Mouse (Mus musculus): ENCODE measurements around the gene Fzd2.
"Not testable (repeated sequence)": the region's sequence is repeated elsewhere in the genome, so short reads cannot be mapped to it uniquely, and the experiment has no call there.

Fzd2 gene

DNA sequence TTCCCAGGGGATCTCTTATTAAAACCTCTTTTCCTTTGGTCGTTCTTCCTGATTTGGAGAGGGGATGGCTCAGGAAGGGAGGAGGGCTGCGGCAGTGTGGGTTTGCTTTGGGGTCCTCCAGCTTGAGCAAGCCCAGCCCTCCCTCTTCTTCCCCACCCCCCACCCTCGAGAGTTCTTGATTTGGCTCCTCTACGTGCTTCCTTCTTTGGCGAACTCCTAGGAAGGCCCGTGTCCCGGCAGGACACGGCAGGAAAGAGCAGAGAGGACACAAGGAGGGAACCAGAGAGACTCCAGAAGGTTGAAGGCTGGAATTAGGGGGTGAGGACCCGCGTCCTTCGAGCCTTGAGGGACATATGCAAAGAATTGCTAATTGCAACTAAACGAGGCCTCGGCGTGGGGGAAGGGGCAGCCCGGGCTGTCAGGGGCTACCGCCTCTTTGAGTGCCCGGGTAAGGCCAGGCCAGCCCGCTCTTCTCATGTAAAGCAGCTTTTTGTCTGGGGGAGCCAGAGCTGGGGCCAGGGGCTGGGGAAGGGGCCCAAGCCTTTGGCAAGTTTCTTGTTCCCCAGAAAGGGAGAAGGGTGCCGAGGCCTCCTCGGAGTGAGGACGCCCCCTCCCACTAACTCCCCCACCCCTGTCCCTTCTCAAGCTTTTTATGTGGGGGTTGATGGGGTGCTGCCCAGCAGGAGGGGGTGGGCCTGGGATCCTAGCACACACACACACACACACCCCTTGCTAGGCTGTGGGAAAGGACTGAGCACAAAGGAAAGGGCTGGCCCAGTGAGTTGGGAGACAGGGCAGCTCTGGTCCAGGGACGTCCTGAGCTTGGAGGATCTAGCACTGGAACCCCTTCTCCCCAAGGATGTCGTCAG is 24.8 kb upstream of the Fzd2 start, which contains the start of gene Gm11627:
TSS of gene Gm11627 (minus strand) at position 297 of the 869 bp plus-strand sequence.
- ATAC-seq (ENCODE audit: insufficient number of reproducible peaks, low FRiP score, low TSS enrichment): no peak

GRCm38 (mm10) chr11:102580034-102580330 is 24.2 kb upstream of the Fzd2 start:
- no peak for ATAC-seq (ENCODE audit: insufficient number of reproducible peaks, low FRiP score, low TSS enrichment)

GRCm38 (mm10) chr11:102581281-102582015 is 22.7 kb upstream of the Fzd2 start:
- ATAC-seq (ENCODE audit: insufficient number of reproducible peaks, low FRiP score, low TSS enrichment): no peak

DNA sequence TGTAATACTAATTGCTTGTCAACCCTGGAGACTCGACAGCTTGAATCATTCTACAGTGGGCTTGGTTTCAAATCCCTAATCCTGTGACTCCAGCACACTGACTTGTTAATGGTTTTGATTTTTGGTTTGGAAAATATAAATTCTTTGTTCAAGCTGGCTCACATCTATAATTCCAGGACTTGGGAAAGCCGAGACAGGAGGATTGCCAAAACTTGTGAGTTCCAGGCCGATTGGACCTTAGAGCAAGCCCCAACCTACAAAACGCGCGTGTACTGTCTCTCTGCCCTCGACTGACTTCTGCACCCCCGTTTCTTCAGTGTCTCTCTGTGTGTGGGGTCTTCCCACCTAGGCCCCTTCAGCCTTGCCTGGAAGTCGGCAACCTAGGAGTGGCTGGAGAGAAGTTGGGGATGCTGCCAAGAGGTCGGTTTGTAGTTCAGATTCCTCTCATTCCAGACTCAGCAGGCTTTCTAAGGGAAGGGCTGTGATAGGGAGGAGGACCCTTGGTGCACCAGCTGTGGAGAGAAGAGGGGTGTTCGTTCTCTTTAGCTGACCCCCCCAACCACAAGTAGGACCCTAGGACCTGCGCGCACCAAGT is 22.1 kb upstream of the Fzd2 start:
- ATAC-seq (ENCODE audit: insufficient number of reproducible peaks, low FRiP score, low TSS enrichment): no peak

DNA sequence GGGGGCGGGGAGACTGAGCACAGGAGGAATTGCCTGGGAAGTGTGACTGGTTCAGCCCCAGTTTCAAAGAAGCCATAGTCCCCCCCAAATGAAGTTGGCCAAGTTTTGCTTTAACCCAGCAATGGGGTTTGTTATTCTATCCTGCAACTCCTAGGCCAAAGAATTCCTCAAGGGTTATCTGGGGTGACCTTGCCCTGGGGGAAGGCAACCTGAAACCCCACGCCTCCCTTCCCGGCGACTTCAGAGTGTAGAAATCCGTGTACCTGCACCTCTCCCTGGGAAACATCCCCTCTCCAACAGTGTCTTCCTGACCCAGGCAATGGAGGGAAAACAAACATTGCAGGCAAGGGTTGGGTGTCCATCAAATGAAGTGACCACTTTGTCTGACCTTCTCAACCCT is 21.5 kb upstream of the Fzd2 start:
- no peak for ATAC-seq (ENCODE audit: insufficient number of reproducible peaks, low FRiP score, low TSS enrichment)

GRCm38 (mm10) chr11:102586445-102587130 is 17.6 kb upstream of the Fzd2 start:
- no peak for ATAC-seq (ENCODE audit: insufficient number of reproducible peaks, low FRiP score, low TSS enrichment)

DNA sequence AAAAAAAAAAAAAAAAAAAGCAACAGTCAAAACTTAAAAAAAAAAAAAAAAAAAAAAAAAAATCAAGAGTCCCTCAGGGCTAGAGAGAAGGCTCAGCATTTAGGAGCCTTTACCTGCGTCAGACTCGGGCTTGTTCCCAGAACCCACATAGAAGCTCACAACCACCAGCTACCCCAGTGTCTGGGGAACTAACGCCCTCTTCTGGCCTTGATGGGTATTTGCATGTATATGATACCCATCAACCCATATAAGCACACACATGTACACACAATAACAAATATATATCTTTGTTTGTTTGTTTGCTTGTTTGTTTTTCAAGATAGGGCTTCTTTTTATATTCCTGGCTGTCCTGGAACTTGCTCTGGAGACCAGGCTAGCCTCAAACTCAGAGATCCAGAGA is 16.6 kb upstream of the Fzd2 start:
- ATAC-seq (ENCODE audit: insufficient number of reproducible peaks, low FRiP score, low TSS enrichment): no peak

GRCm38 (mm10) chr11:102595341-102595820 is 8.8 kb upstream of the Fzd2 start:
- no peak for ATAC-seq (ENCODE audit: insufficient number of reproducible peaks, low FRiP score, low TSS enrichment)

DNA sequence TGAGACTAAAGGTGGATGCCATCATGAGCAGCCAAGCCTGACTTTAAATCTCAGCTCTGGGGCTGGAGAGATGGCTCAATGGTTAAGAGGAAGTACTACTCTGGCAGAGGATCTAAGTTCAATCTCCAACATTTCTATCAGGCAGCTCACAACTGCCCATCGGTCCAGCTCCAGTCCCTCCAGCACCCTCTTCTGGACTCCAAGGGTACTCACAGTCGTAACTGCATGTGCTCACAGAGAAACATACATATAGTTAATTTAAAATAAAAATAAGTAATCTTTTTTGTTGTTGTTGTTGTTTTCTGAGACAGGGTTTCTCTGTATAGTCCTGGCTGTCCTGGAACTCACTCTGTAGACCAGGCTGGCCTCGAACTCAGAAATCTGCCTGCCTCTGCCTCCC is 4.3 kb upstream of the Fzd2 start:
- ATAC-seq (ENCODE audit: insufficient number of reproducible peaks, low FRiP score, low TSS enrichment): no peak

DNA sequence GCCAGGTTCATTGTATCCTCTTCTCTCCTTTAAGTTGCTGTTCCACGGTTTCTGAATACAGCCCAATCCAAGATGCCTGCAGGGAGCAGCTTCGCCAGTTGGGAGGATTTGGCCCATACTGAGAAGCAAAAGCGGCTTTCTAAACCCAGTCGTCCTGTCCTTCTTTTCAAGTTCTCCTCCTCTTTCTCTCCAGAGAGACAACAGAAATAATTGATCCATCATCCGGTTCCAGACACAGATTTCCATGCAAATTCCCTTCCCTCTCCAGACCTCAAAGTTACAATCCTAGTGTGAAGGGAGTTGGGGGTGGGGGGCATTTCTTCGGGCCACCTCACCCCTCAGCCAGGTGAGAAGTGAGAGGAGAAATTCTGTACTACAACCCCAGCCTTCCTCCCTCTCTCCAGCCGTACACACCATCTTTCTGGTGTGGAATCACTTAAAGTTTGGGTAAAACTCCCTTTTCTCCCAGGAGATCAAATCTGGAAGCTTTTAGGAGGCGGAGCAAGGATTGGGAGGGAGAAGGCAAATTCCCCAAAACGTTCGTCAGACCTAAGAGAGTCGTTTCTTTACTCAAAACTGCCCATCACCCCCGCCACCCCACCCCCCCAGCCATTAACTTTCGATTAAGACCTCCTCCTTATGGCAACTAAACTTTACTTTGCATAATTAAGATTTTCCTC is 1.2 kb upstream of the Fzd2 start:
- no peak for ATAC-seq (ENCODE audit: insufficient number of reproducible peaks, low FRiP score, low TSS enrichment)

DNA sequence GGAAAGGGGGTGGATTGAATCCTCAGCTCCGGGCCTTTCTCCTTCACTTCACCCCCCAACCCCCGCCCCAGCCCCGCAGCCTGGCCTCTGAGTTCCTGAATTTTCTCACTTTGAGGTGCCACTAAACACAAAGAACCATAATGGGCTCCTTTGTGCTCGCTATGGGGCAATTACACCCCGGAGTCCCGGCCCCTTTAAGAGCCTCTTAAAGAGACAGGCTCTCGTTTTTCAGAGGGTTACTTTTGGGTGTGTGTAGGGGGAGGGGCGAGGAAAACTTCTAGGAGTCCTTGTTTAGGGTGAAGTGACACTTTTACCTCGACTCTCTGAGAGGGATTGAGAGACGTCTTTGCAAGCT is 723 bp upstream of the Fzd2 start:
- ATAC-seq (ENCODE audit: insufficient number of reproducible peaks, low FRiP score, low TSS enrichment): no peak

GRCm38 (mm10) chr11:102604777-102605552 is 769 bp downstream of the Fzd2 start:
- no peak for ATAC-seq (ENCODE audit: insufficient number of reproducible peaks, low FRiP score, low TSS enrichment)

DNA sequence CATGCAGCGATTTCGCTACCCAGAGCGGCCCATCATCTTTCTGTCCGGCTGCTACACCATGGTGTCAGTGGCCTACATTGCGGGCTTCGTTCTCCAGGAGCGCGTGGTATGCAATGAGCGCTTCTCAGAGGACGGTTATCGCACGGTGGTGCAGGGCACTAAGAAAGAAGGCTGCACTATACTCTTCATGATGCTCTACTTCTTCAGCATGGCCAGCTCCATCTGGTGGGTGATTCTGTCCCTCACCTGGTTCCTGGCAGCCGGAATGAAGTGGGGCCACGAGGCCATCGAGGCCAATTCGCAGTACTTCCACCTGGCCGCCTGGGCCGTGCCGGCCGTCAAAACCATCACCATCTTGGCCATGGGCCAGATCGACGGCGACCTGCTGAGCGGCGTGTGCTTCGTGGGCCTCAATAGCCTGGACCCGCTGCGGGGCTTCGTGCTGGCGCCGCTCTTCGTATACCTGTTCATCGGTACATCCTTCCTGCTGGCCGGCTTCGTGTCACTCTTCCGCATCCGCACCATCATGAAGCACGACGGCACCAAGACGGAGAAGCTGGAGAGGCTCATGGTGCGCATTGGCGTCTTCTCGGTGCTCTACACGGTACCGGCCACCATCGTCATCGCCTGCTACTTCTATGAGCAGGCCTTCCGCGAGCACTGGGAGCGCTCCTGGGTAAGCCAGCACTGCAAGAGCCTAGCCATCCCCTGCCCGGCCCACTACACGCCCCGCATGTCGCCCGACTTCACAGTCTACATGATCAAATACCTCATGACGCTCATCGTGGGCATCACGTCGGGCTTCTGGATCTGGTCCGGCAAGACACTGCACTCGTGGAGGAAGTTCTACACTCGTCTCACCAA is 1.6 kb downstream of the Fzd2 start:
- ATAC-seq (ENCODE audit: insufficient number of reproducible peaks, low FRiP score, low TSS enrichment): no peak

DNA sequence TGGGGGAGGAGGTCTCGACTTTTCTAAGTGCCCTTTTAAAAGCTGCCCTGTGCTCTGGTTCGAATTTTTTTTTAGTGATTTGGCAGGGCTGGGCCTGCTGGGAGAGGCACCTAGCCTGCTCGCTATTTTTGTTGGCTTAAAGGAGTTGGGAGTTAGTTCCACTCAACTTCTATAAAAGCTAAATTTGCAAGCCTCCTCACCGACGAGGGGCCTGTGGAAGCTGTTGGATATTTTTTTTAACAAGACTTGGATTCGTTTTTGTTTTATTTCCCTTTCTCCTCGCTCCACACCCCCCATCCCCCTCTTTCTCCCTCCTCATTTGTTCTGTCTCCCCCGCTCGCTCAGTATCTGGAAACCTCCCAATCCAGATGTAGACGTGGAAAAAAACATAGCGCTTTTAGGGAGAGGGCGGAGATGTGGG is 2.6 kb downstream of the Fzd2 start:
- ATAC-seq (ENCODE audit: insufficient number of reproducible peaks, low FRiP score, low TSS enrichment): no peak

DNA sequence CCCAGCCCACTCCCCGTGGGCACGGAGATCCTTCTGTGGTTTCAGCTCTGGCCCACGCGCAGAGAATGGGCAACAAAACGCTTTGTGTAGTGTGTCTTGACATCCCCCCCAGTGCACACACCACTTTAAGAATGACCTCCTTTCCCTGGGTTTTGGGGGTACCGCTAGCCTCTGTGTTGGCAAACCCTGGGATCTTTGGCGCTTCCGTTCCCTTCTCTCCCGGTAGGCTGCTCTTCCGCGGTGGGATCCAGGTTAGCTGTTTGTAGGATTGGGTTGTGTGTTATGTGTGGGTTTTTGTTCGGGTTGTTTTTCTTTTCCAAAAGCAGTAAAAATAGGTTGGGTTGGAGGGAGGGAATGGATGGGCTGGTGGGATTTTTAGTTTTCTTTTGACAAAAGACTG is 3.0 kb downstream of the Fzd2 start:
- ATAC-seq (ENCODE audit: insufficient number of reproducible peaks, low FRiP score, low TSS enrichment): not testable (repeated sequence)

- no peak for ATAC-seq (ENCODE audit: insufficient number of reproducible peaks, low FRiP score, low TSS enrichment)
Measured at GRCm38 (mm10) chr11:102607686-102608548, 3.7 kb downstream of the Fzd2 start.

GRCm38 (mm10) chr11:102608691-102609090 is 4.5 kb downstream of the Fzd2 start:
- ATAC-seq (ENCODE audit: insufficient number of reproducible peaks, low FRiP score, low TSS enrichment): no peak

- no peak for ATAC-seq (ENCODE audit: insufficient number of reproducible peaks, low FRiP score, low TSS enrichment)
Measured at GRCm38 (mm10) chr11:102609483-102609882, 5.3 kb downstream of the Fzd2 start.
